Mouse (Mus musculus) fibroblast of lung, adult 2 months (primary cell): ENCODE measurements around the gene Chrdl1.

Experiments
- DNase-seq: peaks from one replicate; pipeline ENCODE4 v3.0.0-alpha.2; 2011; ENCODE audit warnings: low read depth

Chrdl1 gene

GRCm38 (mm10) chrX:143393791-143394369 is at the start of gene Chrdl1:
Gene Chrdl1 (minus strand): TSS chrX:143394262.
- DNase-seq, result no peak

- no peak for DNase-seq
These were observed 48.6 kb upstream of the Chrdl1 start for GRCm38 (mm10) chrX:143442638-143443037.

- DNase-seq, result no peak
These were observed 10.5 kb upstream of the Chrdl1 start for GRCm38 (mm10) chrX:143404601-143405000.

GRCm38 (mm10) chrX:143366256-143366959 is 27.7 kb downstream of the Chrdl1 start:
- DNase-seq, result no peak

- DNase-seq, result no peak
These were observed 46.8 kb downstream of the Chrdl1 start for GRCm38 (mm10) chrX:143347227-143347626.

- no peak for DNase-seq
These were observed 47.3 kb downstream of the Chrdl1 start for GRCm38 (mm10) chrX:143346739-143347138.

GRCm38 (mm10) chrX:143344509-143345495 is 49.3 kb downstream of the Chrdl1 start:
- DNase-seq, result peak; percentile 61

- DNase-seq, result no peak
These were observed 55.9 kb downstream of the Chrdl1 start for GRCm38 (mm10) chrX:143338156-143338555.

- no peak for DNase-seq
These were observed 56.5 kb downstream of the Chrdl1 start for GRCm38 (mm10) chrX:143337561-143337960.

GRCm38 (mm10) chrX:143336661-143337060 is 57.4 kb downstream of the Chrdl1 start:
- DNase-seq, result no peak

- no peak for DNase-seq
These were observed 58.2 kb downstream of the Chrdl1 start for GRCm38 (mm10) chrX:143335846-143336245.

GRCm38 (mm10) chrX:143313166-143313565 is 80.9 kb downstream of the Chrdl1 start:
- no peak for DNase-seq

- no peak for DNase-seq
These were observed 99.3 kb downstream of the Chrdl1 start for GRCm38 (mm10) chrX:143294726-143295125.

- DNase-seq, result no peak
These were observed 118.9 kb downstream of the Chrdl1 start for GRCm38 (mm10) chrX:143275202-143275601.

- DNase-seq, result no peak
These were observed 143.4 kb downstream of the Chrdl1 start for GRCm38 (mm10) chrX:143250709-143251108.
